Comparison of ENCODE assay signal across 9 mouse cellular contexts in genomic region chr8:84501671-84502308, GRCm38 (mm10).
DNase-seq lines count a peak whose midpoint lies in the region; ATAC-seq and TF ChIP-seq lines count a peak whose summit lies in the region.
"Had no signal": no experiment of that assay in that cellular context is flagged by ENCODE, and none has a peak within 500 bp of the region (broad histone marks: within the 10 kb centered on the region; RNA-seq: fewer than 3 reads in every experiment).

No protein-coding gene starts in this region.

- DNase-seq in heart, adult 11 months, result peak; percentile 99
- DNase-seq in testis, postnatal 10 days (ENCODE audit: low spot score), result no peak
- peak; percentile 72 to 78 for DNase-seq in gastrocnemius, adult 8-10 months (ENCODE audit: low spot score in 2 of 2)
- DNase-seq in thymus, postnatal 10 days (ENCODE audit: low spot score in 2 of 2), result no peak
- no peak for DNase-seq in right cerebral cortex, postnatal 4 days

- no peaks in the 10 kb centered on the region for H3K9me3 ChIP-seq in heart, embryonic 12.5 days (replicated peaks)
- H3K9me3 ChIP-seq: hindbrain, embryonic 15.5 days had no signal

- no peak for TF ChIP-seq POLR2A in testis, adult 2 months (IDR thresholded peaks at IDR 0.05; ENCODE audit: control insufficient read depth, low read depth, low read length)

- no peaks in the 10 kb centered on the region for H3K36me3 ChIP-seq in heart, embryonic 12.5 days
- no peaks in the 10 kb centered on the region for H3K36me3 ChIP-seq in testis, adult 2 months (ENCODE audit: control insufficient read depth, insufficient read depth, low read length)
- no peaks in the 10 kb centered on the region for H3K36me3 ChIP-seq in macrophage (ENCODE audit: inconsistent target)
- H3K36me3 ChIP-seq: hindbrain, embryonic 15.5 days had no signal

- H3K4me3 ChIP-seq in heart, embryonic 12.5 days, result no peak overlapping the region
- peak overlapping the region; percentile 47 for H3K4me3 ChIP-seq in testis, adult 2 months (ENCODE audit: control insufficient read depth, low read depth, low read length)
- no peak overlapping the region for H3K4me3 ChIP-seq in macrophage (ENCODE audit: inconsistent target)
- H3K4me3 ChIP-seq: hindbrain, embryonic 15.5 days had no signal

- H3K4me2 ChIP-seq in heart, embryonic 12.5 days, result no peak overlapping the region
- H3K4me2 ChIP-seq: hindbrain, embryonic 15.5 days had no signal

- H3K79me2 ChIP-seq in macrophage (ENCODE audit: inconsistent target), result no peaks in the 10 kb centered on the region

- peaks cover 7% of the 10 kb centered on the region for H3K4me1 ChIP-seq in heart, embryonic 12.5 days (replicated peaks)
- H3K4me1 ChIP-seq in testis, adult 2 months (ENCODE audit: control insufficient read depth, insufficient read depth, low read length), result peaks cover 13% of the 10 kb centered on the region
- H3K4me1 ChIP-seq: hindbrain, embryonic 15.5 days had no signal

- no peak overlapping the region for H3K27ac ChIP-seq in heart, embryonic 12.5 days (ENCODE audit: poor library complexity, severe bottlenecking)
- H3K27ac ChIP-seq in testis, adult 2 months (ENCODE audit: control insufficient read depth, insufficient read depth, low read depth, low read length), result 0 out of 2 replicates have a peak overlapping the region, but pooled peaks have one; percentile 2
- peak overlapping the region; percentile 62 for H3K27ac ChIP-seq in macrophage

- 76% methylated on average over 10 of the region's 10 CpGs for WGBS in heart, embryonic 12.5 days
- WGBS in macrophage (ENCODE audit: missing documents), result 49% methylated on average over 10 of the region's 10 CpGs

- H3K27me3 ChIP-seq in heart, embryonic 12.5 days (replicated peaks), result no peaks in the 10 kb centered on the region
- no peaks in the 10 kb centered on the region for H3K27me3 ChIP-seq in testis, adult 2 months (ENCODE audit: control insufficient read depth, insufficient read depth, low read length)
- H3K27me3 ChIP-seq: hindbrain, embryonic 15.5 days had no signal

- ATAC-seq in heart, embryonic 12.5 days (ENCODE audit: insufficient number of reproducible peaks, low FRiP score), result no peak

- no peak for TF ChIP-seq CTCF in testis, adult 2 months (IDR thresholded peaks at IDR 0.05; ENCODE audit: control insufficient read depth, insufficient read depth, insufficient replicate concordance, low read depth, low read length)

- no peak overlapping the region for H3K9ac ChIP-seq in heart, embryonic 12.5 days
- H3K9ac ChIP-seq: hindbrain, embryonic 15.5 days had no signal

Comparison
In these comparisons a context has a peak if more than half of its experiments do, and no peak if none do; other contexts are left out.
1. DNase-seq: peak in heart, adult 11 months (single experiment) and gastrocnemius, adult 8-10 months (2 of 2); none in testis, postnatal 10 days (single experiment), thymus, postnatal 10 days (0 of 2) and right cerebral cortex, postnatal 4 days (single experiment).